Mouse (Mus musculus) layer of hippocampus, adult 8-10 months (tissue): Measurements from ENCODE around the gene Kctd15. TPM values are rescaled to one million over a fixed set of nuclear protein-coding genes. Genes with fewer than 3 reads are reported as not detected.
A peak's percentile ranks its signal among the peaks of the same experiment; 100 is the strongest.

Experiments
- DNase-seq, 2 experiments: peaks; one replicate each; pipeline ENCODE4 v3.0.0; 2022; ENCODE audit warnings: low spot score in 2 of 2
- total RNA-seq, 4 experiments: library from RNA; stranded (reverse); gene quantifications; 2 replicates each; pipeline ENCODE4 v1.2.4; 2022

The Kctd15 gene
- total RNA-seq, 4 experiments from 2014 or later, result 11.7 to 14.9 (median 12.8) TPM

DNA sequence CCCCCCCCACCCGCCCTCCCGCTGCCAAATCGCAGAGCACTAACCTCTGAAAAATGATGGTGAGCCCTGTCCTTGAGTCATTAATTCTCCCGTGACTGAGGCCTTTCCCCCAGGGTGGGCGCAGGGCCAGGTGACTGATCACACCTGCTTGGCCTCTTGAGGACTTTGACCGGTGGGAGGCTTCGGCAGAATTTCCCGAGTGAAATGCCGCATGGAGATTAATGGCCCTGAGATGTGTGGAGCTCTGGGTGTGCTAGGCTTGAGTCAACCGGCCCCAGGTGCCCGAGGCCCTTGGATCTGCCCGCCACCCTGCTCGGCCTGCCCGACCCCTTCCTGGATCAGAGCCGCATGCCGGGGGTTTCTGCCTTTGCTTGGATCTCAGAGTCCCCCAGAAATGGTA lies 11.3 kb upstream of the Kctd15 start:
- no peak for DNase-seq

DNA sequence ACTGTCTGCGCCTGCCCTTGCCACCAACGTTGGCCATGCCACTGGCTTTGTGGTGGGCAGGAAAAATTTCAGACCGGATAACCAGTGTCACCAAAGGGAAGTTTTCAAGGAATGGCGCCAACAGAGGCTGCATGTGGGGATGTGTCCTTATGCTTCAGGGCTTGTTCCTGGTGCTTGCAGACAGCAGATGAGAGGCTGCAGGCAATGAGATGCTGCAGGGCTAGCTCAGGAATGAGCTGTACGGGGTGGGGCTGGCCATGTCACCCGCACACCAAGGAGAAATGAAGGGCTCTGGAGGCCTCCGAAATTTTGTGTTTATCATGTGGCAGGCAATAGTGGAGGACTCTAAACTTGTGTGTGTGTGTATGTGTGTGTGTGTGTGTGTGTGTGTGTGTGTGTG lies 6.6 kb upstream of the Kctd15 start:
- DNase-seq, result no peak

DNA sequence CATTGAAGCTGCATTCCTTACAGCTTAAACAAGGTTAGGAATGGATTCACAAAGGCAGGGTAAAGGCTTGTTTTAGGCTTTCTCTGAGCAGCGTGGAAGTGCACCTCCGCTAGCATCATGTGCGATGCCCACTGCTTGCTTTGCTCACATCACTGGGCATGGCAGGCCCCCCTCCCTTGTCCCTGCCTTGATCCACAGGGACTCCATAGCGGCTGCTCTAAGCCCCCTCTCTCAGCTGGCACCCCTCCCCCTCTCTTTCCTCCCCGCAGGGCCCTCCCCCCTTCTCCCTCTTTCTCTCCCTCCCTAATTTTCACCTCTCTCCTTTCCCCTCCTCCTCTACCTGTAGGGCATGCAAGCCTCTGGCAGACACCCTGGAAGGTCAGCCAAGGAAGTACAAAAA lies 5.7 kb upstream of the Kctd15 start:
- DNase-seq, result no peak

DNA sequence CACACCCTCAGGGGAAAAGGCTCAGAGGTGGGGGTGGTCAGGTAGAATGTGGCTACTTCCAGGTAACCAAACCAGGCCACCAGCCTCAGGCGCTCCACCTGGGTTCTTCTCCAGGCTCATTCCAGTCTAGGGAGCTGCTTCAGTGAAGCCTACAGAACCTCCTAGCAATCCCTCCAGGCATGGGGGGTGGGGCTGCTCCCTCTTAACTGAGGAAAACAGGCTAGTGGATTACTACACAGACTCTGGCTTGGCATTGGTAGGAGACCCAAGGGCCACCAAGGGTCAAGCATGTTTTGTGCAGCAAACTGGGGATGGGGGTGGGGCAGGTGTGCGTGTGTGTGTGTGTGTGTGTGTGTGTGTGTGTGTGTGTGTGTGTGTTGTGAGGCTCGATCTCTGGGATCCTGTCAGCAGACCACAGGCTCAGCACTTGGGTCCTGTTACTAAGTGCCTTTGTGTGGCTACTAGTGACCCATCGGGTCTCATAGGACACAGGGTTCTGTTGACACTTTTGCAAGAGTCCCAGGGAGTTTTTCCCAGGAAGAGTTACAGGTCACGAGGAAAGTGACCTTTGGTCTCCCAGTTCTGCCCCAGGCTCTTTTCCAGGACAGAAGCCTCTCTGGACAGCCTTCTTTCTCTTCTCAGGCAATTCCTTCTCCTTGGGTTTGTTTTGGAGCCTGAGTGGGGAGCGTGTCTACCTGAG lies 3.0 kb upstream of the Kctd15 start:
- DNase-seq, result no peak

DNA sequence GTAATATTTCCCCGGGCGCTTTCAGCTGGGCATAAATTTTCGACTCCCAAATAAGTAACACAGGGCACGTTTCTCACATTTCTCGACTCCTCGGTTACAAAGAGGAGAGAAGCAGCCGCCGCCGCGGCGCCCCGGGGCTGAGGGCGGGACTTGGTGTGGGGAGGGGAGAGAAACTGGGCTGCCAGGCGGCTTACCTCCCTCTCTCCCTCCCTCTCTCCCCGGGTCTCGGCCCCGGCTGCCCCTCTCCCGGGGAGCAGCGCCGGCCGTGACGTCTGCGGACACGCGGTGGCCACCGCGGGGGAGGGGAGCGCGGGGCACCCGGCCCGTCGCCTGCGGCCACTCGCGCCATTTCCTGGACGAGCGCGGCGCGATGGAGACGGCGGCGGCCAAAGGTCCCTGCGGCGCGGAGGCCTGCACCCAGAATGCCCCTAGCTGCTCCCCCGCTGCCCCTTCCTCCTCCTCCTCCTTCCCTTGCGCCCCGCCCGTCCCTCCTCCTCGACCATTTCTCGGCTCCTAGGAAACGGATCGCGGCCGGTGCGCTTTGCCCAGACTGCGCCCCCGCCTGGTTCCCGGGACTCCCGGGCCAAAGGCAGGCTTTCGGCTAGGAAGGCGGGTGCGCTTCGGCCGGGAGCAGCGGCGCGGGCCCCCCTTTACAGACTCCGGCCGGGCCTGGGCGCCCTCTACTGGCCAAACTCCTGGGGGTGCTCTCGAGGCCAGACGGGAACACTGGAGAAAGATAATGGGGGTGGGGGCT lies 1.3 kb downstream of the Kctd15 start:
- peak; percentile 78 to 84 for DNase-seq

DNA sequence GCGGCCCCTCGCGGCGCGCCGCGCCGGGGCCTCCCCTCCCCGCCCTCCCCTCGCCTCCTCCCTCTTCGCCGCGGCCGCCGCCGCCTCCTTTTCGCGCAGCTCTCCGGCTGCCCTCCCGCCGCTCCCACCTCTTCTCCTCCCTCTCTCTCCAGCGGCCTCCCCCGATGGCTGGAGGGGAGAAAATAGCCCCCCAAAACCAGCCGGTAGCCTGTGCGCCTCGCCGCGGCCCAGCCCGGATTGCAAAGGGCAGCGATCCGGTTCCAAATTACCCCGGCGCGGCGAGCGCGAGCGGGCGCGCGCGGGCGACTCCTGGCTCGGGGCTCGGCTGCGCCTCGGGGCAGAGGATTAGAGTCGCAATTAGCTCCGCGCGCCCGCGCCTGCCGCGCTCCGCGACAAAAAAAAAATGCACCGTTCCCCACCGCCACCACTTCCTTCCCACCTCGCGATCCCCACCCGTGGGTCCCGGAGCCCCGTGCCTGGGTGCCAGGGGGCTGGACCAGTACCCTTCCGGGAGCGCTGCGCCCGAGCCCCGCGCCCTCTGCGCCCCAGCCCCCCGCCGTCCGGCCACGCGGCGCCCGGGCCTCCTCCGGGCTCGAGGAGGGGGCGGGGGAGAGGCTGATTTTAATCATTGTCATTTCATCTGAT lies 2.0 kb downstream of the Kctd15 start:
- DNase-seq, result no peak

DNA sequence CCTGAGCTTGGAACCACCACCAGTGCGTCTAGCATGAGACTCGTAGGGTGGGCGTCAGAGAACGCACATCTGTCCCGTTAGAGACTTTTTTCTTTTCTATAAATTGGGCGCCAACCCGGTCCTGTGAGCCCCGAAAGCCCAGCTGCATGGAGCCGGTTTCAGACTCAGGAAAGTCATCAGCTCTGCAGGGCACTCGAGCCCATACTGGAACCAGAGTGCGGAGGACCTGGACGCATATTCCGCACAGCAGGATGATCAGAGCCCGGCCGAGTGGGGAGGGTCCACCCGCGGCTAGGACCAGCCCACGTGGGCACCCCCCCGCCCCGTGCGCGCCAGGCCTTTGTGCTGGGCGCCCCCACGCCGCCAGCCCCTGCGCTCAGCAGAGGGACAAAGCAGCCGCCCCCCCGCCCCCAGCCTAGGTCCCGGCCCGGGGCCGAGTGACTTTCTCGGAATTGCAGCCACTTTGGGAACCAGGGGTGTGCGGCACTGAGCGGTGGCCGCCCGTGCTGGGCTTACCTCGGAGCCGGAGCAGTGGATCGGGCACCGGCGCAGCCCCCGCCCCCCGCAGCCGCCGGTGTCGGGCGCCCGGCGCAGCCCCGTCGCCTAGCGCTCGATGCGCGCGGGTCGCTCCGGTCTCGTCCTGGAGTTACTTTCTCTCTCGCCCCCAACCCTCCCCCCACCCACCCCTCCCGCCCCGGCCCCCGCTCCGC lies 2.6 kb downstream of the Kctd15 start:
- no peak for DNase-seq

DNA sequence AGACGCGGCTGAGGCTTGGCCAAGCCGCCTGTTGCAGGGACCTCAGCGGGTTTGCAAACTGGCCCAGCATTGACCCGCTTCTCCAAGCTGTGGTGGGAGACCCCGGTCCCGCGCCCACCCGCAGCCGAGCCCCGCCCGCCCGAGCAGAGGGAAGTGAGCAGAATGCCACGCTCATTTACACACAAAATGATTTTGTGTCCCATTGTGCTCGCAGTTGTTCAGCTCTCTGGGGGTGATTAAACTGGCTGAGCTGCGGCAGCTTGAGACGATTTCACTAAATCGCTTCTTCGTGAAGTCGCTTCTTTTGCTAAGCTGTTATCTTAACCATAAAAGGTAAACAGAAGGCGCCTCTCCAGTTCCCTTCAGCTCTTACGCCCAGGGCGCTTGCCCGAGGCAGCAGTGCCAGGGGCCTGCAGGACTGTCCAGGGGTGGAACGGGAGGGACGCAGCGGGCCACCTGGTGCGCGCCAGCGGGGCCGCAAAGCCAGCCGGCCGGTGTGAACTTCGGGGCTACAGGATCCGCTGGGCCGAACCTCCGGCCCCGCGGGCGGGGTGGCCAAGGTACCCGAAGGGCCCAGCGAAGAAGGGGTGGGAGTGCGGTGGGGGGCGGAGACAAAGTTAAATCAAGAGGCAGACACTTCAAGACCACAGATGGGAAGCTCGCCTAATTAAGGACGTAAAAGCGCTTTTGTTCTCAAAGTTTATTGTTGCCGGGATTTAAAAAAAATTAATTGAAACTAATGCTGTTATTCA lies 3.6 kb downstream of the Kctd15 start:
- DNase-seq, result no peak

DNA sequence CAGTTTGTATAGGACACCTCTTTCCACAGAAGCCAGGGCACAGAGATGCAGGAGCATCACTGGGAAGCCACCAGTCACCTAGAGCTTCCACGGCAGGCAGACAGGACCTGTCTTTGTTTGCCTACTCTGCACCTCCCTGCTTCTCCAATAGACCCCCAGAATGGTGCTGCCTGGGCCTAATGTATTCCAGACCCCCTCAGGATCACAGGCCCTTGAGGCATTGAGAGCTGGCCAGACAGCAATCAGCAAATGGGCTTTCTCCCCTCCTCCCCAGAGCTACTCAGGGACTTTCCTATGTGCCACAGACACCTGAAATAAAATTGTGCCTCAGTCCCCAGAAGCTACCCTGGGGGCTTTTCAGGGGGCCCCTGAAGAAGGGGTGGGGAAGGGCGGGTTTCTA lies 5.2 kb downstream of the Kctd15 start:
- DNase-seq, result no peak

DNA sequence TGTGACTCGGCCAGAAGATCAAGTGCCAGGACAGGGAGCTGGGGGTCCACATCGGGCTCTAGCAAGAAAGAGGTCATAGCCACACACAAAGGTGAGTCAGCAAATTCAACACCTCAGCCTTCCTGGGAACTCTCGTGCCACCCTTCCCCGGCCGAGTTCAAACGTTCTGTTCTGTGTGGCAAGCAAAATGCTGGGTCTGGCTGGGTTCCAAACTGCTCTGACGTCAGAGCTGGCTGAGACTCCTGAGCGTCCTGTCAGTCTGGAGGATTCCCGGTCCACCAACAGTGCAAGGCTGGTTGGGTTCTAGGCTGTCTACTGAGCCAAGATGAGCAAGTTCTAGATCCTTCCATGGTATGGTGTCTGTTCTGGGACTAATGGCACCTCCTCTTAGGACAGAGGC lies 9.5 kb downstream of the Kctd15 start:
- peak in 1 of 2 experiments; percentile 49 for DNase-seq

DNA sequence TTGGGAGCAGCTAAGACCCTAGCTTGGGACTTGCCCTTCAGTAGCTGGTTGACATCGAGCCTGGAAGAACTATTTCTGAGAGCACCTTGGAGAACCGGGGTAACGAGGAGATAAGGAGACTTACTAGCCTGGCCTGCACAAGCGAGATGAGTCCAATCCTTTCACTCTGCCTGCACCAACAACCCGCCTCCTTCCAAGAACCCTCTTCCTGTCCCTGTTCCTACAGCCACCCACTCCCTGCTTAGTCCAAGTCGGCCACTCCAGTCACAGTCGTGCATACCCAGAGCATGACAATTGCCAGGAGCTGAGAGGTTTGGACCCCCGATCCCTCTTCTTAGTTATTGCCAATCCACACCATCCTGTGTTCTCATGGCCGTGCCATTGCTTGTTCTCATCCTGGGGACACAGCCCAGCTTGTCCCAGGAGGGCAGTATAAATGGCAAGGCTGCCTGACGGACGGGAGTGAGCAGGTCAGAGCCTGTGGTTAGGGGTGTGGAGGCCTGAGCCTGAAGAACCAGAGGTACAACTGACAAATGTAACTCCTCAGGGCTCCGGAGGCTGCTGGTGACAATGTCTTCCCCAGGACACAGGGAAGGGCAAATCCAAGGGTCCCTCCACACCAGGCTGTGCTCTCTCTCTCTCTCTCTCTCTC lies 10.3 kb downstream of the Kctd15 start:
- DNase-seq, result no peak

DNA sequence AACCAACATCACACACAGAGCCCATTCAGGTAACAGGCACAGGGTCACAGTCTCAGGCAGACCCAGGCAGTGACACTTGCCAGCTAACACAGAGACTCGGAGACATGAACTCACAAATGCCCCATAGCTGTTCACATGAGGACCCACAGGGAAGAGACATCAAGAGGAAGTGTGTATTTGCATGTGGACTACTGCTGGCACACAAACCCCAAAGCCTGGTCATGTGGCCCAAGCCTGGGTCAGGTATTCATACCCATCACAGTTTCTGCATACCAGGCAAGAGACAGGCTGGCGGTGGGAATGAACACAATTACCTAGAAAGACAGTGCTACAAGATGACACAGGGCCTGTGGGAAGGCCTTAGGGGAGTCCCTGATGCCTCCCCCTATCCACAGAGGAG lies 10.9 kb downstream of the Kctd15 start:
- no peak for DNase-seq

DNA sequence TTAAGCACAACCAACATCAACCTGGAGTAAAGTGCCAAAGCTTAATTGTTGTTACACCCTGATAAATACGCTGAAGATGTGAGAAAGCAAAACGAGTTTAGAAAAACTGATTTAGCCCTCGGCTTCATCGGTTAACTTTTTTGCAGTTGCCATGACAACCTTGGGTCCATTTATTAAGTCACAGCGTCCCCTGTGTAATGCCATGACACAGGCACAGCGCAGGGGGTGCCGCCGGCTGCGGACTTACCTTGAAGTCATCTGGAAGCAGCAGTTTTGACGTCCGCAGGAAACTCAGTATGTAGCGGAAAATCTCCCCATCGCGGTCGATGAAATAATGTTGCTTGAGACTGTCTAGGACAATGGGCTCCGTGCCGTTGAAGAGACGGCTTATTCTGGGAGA lies 11.9 kb downstream of the Kctd15 start:
- DNase-seq, result no peak

DNA sequence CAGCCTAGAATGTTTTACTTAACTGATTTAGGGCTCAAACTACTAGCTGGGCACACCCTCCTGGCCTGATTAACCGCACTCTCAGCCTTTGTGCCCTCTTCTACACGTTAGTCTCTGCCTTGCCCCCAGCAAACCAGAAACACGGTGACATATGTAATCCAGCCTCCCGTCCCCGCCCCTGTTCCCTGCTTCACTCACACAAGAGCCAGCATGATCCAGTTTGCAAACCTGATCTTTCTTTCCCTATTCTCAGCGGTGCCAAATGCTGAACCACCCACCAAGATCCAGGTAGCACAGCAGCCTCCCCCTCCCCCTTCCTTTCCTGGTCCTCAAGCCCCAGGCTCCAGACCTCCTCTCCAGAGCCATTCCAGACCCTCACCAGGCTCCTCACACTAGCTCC lies 13.2 kb downstream of the Kctd15 start:
- no peak for DNase-seq

DNA sequence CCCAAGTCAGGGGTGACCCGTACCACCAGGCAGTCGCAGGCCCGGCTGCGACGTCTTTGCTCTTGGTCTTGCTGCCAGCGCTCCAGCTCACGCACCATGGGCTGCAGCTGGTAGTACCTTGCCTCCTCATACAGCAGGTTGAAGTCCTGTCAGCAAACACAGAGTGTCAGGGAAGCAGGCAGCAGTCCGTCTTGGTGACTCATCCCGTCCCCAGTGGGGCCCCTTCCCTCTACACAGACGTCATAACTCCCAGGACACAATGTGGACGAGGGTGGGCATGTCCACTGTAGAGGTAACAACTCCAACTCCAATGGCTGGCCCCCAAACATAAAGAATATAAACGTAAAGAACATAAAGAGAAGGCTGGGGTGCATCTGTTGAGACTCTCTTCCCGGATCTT lies 14.6 kb downstream of the Kctd15 start:
- no peak for DNase-seq

DNA sequence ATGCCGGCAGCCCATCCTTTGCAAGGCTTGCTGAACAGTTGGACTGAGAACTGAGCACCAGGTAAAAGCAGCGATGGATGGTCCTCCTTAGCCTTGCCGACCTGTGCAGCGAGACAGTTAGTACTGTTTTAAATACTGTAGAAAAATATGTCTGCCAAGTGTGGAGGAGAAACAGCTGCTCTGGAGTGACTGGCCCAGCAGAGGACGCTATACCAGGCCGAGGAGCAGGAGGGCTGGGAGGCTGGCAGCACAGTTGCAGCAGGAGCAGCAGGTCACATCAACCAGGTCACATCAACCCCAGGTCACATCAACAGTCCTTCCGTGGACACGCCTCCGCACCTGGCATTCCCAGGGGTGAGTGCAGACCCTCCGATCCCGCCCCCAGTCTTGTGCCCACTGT lies 16.7 kb downstream of the Kctd15 start:
- no peak for DNase-seq

DNA sequence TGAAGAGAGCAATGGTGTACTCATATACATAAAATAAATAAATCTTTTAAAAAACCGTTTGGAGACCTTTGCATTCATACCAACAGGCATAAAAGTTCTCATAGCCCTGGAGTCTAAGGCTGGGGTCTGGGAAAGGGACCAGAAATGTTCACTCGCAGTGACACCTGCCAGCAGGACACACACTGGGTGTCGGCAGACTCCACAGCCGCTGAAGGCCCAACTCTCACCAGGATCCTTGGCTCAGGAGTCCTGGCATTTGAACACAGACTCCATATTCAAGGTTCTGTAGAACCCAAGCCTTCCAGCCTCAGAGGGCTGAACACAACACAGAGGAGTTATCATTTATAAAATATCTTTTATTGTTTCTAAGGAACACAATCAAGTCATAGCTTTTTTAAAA lies 19.9 kb downstream of the Kctd15 start:
- DNase-seq, result no peak

DNA sequence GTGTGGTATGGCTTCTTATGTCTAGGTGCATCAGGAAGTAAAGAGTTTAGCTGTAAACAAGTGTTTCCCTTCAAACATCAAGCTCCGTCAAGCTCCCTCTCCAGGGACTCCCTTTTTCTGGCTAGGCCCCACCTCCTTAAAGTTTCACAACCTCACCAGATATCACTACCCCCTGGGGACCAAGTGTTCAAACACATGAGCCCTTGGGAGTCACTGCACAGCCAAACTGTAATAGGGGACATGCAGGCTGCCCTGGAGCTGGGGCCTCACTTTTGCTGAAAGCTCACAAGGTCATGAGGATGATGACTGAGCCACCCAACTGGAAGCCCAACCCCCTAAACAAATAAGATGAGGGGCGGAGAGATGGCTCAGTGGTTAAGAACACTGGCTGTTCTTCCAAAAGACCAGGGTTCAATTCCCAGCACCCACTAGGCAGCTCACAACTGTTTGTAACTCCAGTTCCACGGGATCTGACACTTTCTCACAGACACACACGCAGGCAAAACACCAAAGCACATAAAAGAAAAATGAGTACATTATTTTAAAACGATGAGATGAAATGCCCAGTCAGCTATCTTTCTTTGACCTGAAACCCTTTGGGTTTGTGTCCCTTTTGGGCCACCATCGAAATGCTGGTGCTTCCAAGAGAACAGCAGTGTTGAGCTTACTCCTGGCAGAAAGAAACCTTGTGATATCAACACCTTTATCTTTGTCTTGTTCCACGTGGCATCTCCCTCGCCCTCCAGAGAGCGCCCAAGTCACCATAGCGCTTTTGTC lies 23.4 kb downstream of the Kctd15 start:
- DNase-seq, result no peak

DNA sequence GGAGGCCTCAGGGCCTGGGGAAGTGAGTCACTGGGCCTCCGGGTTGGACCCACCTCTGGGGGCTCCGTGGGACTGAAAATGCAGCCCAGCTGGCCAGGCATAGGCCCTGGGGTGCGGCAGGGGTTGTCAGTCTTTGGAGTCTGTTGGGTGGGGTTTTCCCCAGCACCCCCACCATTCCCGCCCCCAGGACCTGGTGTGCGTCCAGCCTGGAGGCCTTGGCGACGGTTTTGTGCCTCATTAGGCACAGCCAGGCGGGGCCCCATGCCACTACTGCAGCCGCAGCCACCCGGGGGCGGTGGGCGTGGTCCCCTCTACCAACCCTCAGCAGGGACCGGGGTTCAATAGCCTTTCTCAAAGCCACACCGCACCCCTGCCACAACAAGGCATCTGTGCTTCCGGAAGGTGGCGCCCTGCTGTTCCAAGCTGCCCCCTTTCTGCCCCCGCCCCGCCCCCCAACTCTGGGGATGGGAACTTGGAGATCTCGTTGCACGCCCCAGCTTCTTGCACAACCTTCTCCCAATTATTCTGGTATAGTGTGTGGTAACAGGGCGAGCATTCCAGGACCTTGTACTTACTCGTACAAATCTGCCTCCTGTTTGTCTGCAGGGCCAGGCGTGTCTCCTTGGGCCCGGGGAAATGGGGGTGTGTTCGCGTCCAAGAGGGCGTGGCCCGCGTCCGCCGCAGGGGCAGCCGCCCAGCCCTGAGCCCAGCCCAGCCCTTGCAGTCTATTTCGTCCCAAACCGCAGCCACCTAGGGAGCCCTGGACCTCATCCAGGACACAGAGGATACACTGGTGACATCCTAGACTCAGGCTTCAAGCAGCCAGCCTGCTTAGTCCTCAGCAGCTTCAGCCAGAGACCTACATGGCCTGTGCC lies 26.1 kb downstream of the Kctd15 start:
- DNase-seq, result peak; percentile 46 to 53
